Mouse (Mus musculus) ES-E14 (cell line): ENCODE measurements around the gene Tmem218.

Experiments
- CHD2 ChIP-seq: IDR thresholded peaks from 2 replicates; pipeline ENCODE4 v1.6.1; 2014; ENCODE audit warnings: mild to moderate bottlenecking, low read depth, low read length, inconsistent platforms
- MAFK ChIP-seq: IDR thresholded peaks from 2 replicates; pipeline ENCODE4 v1.6.1; 2014; ENCODE audit warnings: mild to moderate bottlenecking, low read depth, low read length, inconsistent platforms; ENCODE audit not compliant: insufficient read depth

DNA sequence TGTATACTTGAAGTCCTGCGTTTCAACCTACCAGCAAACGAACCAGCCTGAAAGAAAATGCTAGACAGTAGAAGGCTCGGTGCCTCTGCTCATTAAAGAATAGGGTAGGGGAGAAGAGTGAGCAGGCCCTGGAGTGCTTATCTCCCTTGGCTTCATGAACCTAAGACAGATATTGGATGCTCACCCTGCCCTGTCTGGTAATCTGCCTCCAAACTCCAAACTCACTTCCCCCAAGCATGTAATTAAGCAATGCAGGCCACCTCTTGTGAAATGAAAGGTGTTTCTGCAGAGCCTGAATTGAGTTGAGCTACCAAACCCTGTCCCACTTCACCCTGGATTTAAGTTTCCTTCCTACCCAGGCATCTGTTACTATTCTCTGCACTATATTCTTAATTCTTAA lies 34.7 kb downstream of the Tmem218 start:
- TF ChIP-seq CHD2 (no peak), MAFK (no peak)
